Mouse (Mus musculus) ES-E14 (cell line): ENCODE measurements around the gene Sept9.

ENCODE experiments used
- HCFC1 ChIP-seq: IDR thresholded peaks from 2 replicates; pipeline ENCODE4 v1.6.1; 2012; ENCODE audit warnings: low read length, inconsistent platforms, borderline replicate concordance; ENCODE audit not compliant: insufficient read depth
- MAFK ChIP-seq: IDR thresholded peaks from 2 replicates; pipeline ENCODE4 v1.6.1; 2014; ENCODE audit warnings: mild to moderate bottlenecking, low read depth, low read length, inconsistent platforms; ENCODE audit not compliant: insufficient read depth

GRCm38 (mm10) chr11:117220777-117221176, 21.3 kb downstream of the Sept9 start:
- no peak for TF ChIP-seq MAFK
- no peak for TF ChIP-seq HCFC1
